Mouse (Mus musculus) spleen, postnatal 36 days (tissue): ENCODE results near the gene Ptprd.

ENCODE experiments used
- DNase-seq, 2 experiments: peaks; one replicate each; pipeline ENCODE4 v3.0.0; 2022; ENCODE audit warnings: low spot score in 2 of 2, mixed read lengths in 1 of 2

Ptprd gene

DNA sequence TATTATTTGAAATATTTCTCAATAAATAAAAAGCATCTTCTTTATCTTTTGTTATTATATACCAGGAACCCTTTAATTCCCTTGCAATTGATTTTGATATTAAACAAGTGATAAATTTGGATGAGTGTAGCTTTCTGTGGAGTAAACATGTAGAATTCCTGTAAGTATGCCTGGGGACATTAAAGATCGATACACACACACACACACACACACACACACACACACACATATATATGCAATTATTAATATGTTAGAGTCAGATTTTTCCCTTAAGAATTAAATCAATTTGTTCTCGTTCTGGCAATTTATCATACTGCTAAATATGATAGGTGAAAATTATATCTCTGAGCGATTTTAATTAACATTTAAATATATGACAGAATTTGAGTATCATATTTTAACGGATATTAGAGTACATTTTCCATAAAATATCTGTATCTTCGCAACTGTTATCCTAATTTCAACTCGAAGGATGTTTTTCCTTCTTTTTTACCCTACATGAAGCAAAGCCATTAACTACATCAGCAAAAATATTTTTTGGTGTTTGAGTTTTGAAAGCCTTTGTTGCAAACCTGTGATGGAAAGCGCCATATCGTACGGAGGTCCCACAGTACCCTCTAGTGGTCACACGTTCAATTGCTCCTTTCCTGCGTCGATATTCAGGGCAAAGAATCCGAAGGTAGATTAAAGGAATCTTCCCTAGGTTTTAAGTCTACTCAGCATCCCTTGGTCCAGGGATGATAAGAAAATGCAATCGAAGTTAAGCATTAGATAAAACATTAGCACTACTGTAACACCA, 653.2 kb downstream of the Ptprd start:
- no peak for DNase-seq

- DNase-seq: no peak
These were observed 655.9 kb downstream of the Ptprd start for GRCm38 (mm10) chr4:77555841-77556240.

DNA sequence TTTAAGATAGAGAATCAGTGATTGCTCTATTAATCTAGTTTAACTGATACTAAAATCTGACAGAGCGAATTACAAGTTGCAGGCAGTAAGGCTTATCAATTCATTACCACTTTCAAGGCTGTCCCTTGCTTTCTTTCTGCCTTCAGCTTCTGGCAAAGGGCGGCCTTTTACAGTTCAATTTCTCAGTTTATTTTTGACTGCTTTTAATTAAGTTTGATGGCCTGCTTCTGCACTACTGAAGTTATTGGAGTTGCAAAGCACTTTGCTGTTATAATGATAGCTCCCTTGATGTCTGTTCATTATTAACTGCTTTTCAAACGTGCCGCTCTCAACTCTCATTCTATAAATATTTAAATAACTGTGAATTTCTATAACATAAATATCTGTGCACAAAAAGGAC, 673.9 kb downstream of the Ptprd start:
- DNase-seq: no peak

GRCm38 (mm10) chr4:77537336-77537735, 674.4 kb downstream of the Ptprd start:
- DNase-seq: no peak

GRCm38 (mm10) chr4:77535601-77536000, 676.2 kb downstream of the Ptprd start:
- no peak for DNase-seq

DNA sequence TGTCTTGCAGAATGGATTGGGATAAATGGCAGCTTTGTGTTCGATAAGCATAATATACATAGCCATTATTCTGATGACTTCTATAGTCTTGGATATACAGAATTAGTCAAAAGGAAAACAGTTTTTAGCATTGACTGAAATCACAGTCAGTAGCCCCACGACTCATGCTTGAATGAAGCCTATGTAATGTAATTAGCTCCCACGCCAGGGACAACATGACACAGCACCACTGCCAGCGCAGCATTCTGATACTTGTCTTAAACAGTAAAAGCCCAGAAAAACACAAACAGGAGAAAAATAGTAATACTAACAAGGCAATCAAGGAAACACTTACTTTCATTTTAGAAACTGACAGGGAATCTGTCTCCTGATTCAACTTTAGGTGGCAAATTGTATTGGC, 677.2 kb downstream of the Ptprd start:
- DNase-seq: no peak

GRCm38 (mm10) chr4:77519166-77519565, 692.6 kb downstream of the Ptprd start:
- no peak for DNase-seq

GRCm38 (mm10) chr4:77513914-77514628, 697.7 kb downstream of the Ptprd start:
- no peak for DNase-seq

DNA sequence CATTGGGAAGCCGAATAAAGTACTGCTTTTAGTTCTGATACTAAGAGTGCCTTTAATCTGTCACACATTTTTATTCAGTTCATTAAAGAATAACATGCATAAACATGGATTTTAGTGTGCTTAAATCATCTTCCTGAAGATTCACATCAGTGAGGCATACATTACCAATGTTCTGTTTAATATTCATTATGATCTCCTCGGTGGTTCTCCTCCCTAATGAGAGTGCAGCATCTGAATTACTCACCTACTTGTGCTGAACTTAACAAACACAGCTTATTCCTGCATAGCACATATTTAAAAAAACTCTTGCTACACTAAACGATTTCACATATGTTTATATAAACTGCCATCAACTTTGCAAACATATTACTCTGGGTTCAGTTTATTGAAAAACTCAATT, 698.7 kb downstream of the Ptprd start:
- no peak for DNase-seq

- DNase-seq: no peak
These were observed 757.7 kb downstream of the Ptprd start for GRCm38 (mm10) chr4:77454049-77454448.

DNA sequence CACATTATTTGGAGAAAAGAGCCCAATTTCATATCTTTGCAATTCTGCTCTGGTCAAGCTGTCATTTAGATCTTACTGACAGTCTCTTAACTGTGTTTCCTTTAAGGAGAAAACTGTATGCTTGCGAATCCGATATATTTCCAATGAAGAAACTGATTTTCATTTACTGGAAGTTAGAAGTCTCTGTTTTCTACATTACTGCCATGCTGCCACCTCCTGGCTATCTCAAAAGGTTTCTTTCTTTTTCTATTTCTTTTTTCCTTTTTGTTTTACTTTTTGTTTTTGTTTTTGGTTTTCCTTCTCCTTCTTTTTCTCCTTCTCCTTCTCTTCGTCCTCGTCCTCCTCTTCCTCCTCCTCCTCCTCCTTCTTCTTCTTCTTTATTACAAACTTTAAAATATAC, 812.6 kb downstream of the Ptprd start:
- no peak for DNase-seq

DNA sequence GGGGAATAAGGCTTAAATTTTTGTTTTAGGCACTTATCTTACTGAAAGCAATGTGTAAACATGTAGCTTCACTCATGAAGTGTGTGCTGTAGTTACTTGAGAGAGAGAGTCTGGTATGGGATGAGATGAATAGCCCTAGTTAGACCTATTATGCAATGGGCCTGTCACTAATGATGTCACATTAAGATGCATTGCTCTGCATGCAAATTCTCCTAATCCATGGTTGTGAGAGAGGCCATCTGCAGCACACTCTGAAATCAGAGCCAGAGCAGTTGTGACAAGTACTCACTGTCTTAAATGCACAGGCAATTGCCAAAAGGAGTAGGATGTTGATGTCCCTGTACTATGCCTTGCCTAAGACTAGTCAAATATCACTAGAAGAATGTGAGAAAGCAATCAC, 850.0 kb downstream of the Ptprd start:
- no peak for DNase-seq

- DNase-seq: no peak
These were observed 884.6 kb downstream of the Ptprd start for GRCm38 (mm10) chr4:77327198-77327597.

- DNase-seq: no peak
These were observed 894.6 kb downstream of the Ptprd start for GRCm38 (mm10) chr4:77317060-77317680.

- no peak for DNase-seq
These were observed 895.1 kb downstream of the Ptprd start for GRCm38 (mm10) chr4:77316644-77317043.

GRCm38 (mm10) chr4:77310127-77310788, 901.5 kb downstream of the Ptprd start:
- no peak for DNase-seq

- DNase-seq: no peak
These were observed 928.3 kb downstream of the Ptprd start for GRCm38 (mm10) chr4:77283423-77283822.

DNA sequence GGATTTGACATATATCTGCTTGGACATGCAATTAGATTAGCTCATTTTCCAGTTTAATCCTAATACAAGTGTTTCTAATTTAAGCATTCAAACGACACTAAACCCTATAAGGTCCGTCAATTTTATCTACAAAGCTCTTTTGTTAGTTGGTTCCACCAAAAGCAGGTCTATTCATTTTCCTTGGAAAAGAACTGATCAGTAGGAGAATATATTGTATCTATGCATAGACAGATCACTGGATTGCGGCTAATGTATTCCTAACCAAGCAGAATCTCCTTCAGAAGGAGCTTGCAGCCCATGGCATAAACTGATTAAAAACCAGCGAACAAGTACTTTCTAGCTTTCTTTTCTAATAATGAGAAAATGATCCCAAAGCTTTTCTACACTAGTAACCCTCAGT, 933.8 kb downstream of the Ptprd start:
- no peak for DNase-seq

DNA sequence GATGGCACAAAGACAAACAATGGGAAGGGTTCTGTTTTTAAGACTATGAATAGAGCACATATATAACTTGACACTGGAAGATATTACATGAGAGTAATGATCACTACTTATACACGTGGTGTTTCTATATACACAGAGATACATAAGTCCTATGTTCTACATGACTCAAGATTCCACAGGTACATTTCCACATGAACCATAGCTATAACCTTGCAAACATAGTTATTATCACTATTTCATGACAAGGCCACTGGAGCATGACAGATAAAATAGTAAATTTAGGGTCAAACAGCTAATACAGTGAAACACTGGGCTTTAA, 951.8 kb downstream of the Ptprd start:
- DNase-seq: no peak

GRCm38 (mm10) chr4:77259250-77259971, 952.4 kb downstream of the Ptprd start:
- no peak for DNase-seq

DNA sequence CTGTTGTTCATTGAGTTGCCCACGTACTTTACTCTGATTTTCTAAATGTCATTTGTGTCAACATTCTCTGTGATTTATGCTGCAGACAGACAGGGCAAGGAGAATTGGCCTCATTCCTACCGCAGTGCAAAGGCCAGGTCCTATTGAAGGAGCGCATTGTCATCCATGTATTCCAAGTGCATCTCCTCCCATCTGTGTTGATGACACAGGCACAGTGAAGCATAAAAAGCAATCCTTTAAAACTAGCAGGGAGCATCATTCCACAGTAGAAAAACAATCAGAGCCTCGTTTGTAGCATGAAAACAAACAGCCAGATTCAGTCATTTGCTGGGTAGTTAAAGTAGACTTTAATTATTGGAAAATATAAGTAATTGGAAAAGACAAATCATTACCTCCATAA, 960.6 kb downstream of the Ptprd start:
- no peak for DNase-seq

DNA sequence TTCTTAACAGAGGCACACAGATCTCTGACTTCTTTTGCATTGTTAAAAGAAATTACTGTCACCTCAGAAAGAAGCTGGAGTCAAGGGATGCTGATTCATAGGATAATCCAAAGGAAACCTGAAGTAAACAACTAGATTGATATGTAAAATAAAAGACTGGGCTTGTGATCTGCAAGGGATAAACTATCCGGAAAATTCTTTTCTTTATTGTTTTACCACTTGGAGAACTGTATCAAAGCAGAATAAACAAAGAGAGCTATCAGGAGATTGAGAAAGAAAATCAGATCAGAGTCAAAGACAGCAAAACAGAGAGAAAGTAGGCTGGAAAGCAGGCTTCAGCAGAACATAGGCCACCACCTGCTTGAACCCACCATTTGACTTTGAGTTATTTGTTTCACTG, 962.0 kb downstream of the Ptprd start:
- no peak for DNase-seq
